Mouse (Mus musculus): ENCODE measurements around the gene Fzd7. TPM values are rescaled to one million over a fixed set of nuclear protein-coding genes. Genes with fewer than 3 reads are reported as not detected.
A peak's percentile ranks its signal among the peaks of the same experiment; 100 is the strongest.

Gene Fzd7
- polyA plus RNA-seq, 1 experiment from 2014 or later: 19.7 TPM

GRCm38 (mm10) chr1:59516026-59516917 is 34.0 kb downstream of the Fzd7 start, which contains the start of gene Gm973:
Gene Gm973, plus strand, starts transcription at chr1:59516264.
- peak within 1 kb of the TSS; percentile 60 for H3K9ac ChIP-seq (ENCODE audit: low read length)
- H3K4me2 ChIP-seq (ENCODE audit: low read depth, severe bottlenecking): peak within 1 kb of the TSS; percentile 44
- no peaks in the 10 kb centered on the region for H3K27me3 ChIP-seq (ENCODE audit: control insufficient read depth, insufficient read depth, low read length)
- H3K4me1 ChIP-seq (ENCODE audit: control insufficient read depth, insufficient read depth, low read length): peaks cover 22% of the 10 kb centered on the region
- ATAC-seq (ENCODE audit: insufficient number of reproducible peaks, low FRiP score, low TSS enrichment, low read depth): peak; percentile 93
- H3K9me3 ChIP-seq (ENCODE audit: control insufficient read depth, low read length): no peaks in the 10 kb centered on the region
- H3K4me3 ChIP-seq (ENCODE audit: low read depth, low read length): peak within 1 kb of the TSS; percentile 20
- peak within 1 kb of the TSS; percentile 95 for H3K27ac ChIP-seq (replicated peaks; ENCODE audit: low read depth, low read length)
- H3K36me3 ChIP-seq (ENCODE audit: control insufficient read depth, insufficient read depth, low read length): no peaks in the 10 kb centered on the region
- DNase-seq (ENCODE audit: low spot score): peak; percentile 87
- 4% methylated on average over 25 of the region's 25 CpGs for WGBS

GRCm38 (mm10) chr1:59520226-59520837 is 38.1 kb downstream of the Fzd7 start:
- Histone ChIP-seq H3K27ac (replicated peaks; ENCODE audit: low read depth, low read length) (no peak overlapping the region), H3K27me3 (ENCODE audit: control insufficient read depth, insufficient read depth, low read length) (no peaks in the 10 kb centered on the region), H3K9me3 (ENCODE audit: control insufficient read depth, low read length) (no peaks in the 10 kb centered on the region), H3K36me3 (ENCODE audit: control insufficient read depth, insufficient read depth, low read length) (no peaks in the 10 kb centered on the region), H3K4me3 (ENCODE audit: low read depth, low read length) (no peak overlapping the region), H3K9ac (ENCODE audit: low read length) (no peak overlapping the region), H3K4me2 (ENCODE audit: low read depth, severe bottlenecking) (peak overlapping the region; percentile 18; the same call in 1 of the 2 replicates), H3K4me1 (ENCODE audit: control insufficient read depth, insufficient read depth, low read length) (peaks cover 19% of the 10 kb centered on the region)
- DNase-seq (ENCODE audit: low spot score): peak; percentile 61
- 8% methylated on average over 11 of the region's 11 CpGs for WGBS
- no peak for ATAC-seq (ENCODE audit: insufficient number of reproducible peaks, low FRiP score, low TSS enrichment, low read depth)

DNA sequence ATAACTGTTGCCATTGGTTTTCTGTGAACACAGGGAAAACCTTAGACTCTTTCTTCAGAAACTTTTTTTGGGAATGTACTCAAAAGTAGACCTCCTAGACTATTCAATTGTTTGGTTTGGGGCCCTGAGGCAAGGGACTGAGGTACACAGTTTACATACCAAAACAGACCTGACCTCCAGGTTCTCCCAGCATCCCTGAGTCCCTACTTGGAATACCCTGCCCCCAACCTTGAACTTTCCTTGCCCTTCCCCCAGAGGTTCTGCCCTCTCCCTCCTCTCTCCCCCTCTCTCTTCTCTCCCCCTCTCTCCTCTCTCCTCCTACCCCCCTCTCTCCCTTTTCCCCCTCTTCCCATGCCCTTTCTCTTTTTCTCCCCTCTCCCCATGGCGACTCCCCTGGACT is 40.2 kb downstream of the Fzd7 start:
- Histone ChIP-seq H3K4me1 (ENCODE audit: control insufficient read depth, insufficient read depth, low read length) (peaks cover 11% of the 10 kb centered on the region), H3K9me3 (ENCODE audit: control insufficient read depth, low read length) (no peaks in the 10 kb centered on the region), H3K4me3 (ENCODE audit: low read depth, low read length) (no peak overlapping the region), H3K4me2 (ENCODE audit: low read depth, severe bottlenecking) (no peak overlapping the region), H3K36me3 (ENCODE audit: control insufficient read depth, insufficient read depth, low read length) (no peaks in the 10 kb centered on the region), H3K9ac (ENCODE audit: low read length) (no peak overlapping the region), H3K27me3 (ENCODE audit: control insufficient read depth, insufficient read depth, low read length) (no peaks in the 10 kb centered on the region), H3K27ac (replicated peaks; ENCODE audit: low read depth, low read length) (no peak overlapping the region)
- DNase-seq (ENCODE audit: low spot score) (no peak), ATAC-seq (ENCODE audit: insufficient number of reproducible peaks, low FRiP score, low TSS enrichment, low read depth) (no peak)
- WGBS: 67% methylated on average over 1 of the region's 1 CpGs

- Histone ChIP-seq H3K9me3 (ENCODE audit: control insufficient read depth, low read length) (no peaks in the 10 kb centered on the region), H3K27ac (replicated peaks; ENCODE audit: low read depth, low read length) (no peak overlapping the region), H3K9ac (ENCODE audit: low read length) (no peak overlapping the region), H3K36me3 (ENCODE audit: control insufficient read depth, insufficient read depth, low read length) (no peaks in the 10 kb centered on the region), H3K4me2 (ENCODE audit: low read depth, severe bottlenecking) (no peak overlapping the region), H3K4me3 (ENCODE audit: low read depth, low read length) (no peak overlapping the region), H3K4me1 (ENCODE audit: control insufficient read depth, insufficient read depth, low read length) (peaks cover 11% of the 10 kb centered on the region), H3K27me3 (ENCODE audit: control insufficient read depth, insufficient read depth, low read length) (no peaks in the 10 kb centered on the region)
- DNase-seq (ENCODE audit: low spot score) (no peak), ATAC-seq (ENCODE audit: insufficient number of reproducible peaks, low FRiP score, low TSS enrichment, low read depth) (no peak)
- 50% methylated on average over 5 of the region's 5 CpGs for WGBS
Observed at GRCm38 (mm10) chr1:59523378-59523958, 41.2 kb downstream of the Fzd7 start.

DNA sequence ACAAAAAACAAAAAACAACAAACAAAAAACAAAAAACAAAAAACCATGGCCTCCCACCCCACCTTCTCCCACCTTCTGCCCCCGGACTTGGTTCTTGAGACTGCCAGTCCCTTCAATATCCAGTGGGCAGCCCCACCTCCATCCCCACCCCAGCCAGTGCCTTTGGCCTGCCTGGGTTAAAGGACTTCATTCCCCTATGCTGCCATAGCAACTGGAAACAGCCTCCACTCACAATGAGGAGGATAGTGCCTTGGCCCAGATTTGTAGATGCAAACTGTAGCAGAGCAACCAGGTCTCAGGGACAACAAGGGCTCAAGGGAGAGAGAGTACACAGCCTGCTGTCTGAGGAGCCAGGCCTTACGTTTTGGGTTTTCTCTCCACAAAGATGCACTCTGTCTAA is 41.8 kb downstream of the Fzd7 start:
- Histone ChIP-seq H3K4me3 (ENCODE audit: low read depth, low read length) (no peak overlapping the region), H3K27ac (replicated peaks; ENCODE audit: low read depth, low read length) (no peak overlapping the region), H3K36me3 (ENCODE audit: control insufficient read depth, insufficient read depth, low read length) (no peaks in the 10 kb centered on the region), H3K4me2 (ENCODE audit: low read depth, severe bottlenecking) (no peak overlapping the region), H3K4me1 (ENCODE audit: control insufficient read depth, insufficient read depth, low read length) (peaks cover 11% of the 10 kb centered on the region), H3K9ac (ENCODE audit: low read length) (no peak overlapping the region), H3K27me3 (ENCODE audit: control insufficient read depth, insufficient read depth, low read length) (no peaks in the 10 kb centered on the region), H3K9me3 (ENCODE audit: control insufficient read depth, low read length) (no peaks in the 10 kb centered on the region)
- no peak for DNase-seq (ENCODE audit: low spot score)
- WGBS: 64% methylated on average over 2 of the region's 2 CpGs
- ATAC-seq (ENCODE audit: insufficient number of reproducible peaks, low FRiP score, low TSS enrichment, low read depth): no peak

- no peaks in the 10 kb centered on the region for H3K36me3 ChIP-seq (ENCODE audit: control insufficient read depth, insufficient read depth, low read length)
- no peak overlapping the region for H3K9ac ChIP-seq (ENCODE audit: low read length)
- H3K4me1 ChIP-seq (ENCODE audit: control insufficient read depth, insufficient read depth, low read length): peaks cover 10% of the 10 kb centered on the region
- DNase-seq (ENCODE audit: low spot score) (no peak), ATAC-seq (ENCODE audit: insufficient number of reproducible peaks, low FRiP score, low TSS enrichment, low read depth) (no peak)
- H3K27ac ChIP-seq (replicated peaks; ENCODE audit: low read depth, low read length): no peak overlapping the region
- H3K27me3 ChIP-seq (ENCODE audit: control insufficient read depth, insufficient read depth, low read length): no peaks in the 10 kb centered on the region
- H3K9me3 ChIP-seq (ENCODE audit: control insufficient read depth, low read length): no peaks in the 10 kb centered on the region
- 60% methylated on average over 3 of the region's 3 CpGs for WGBS
- no peak overlapping the region for H3K4me2 ChIP-seq (ENCODE audit: low read depth, severe bottlenecking)
- H3K4me3 ChIP-seq (ENCODE audit: low read depth, low read length): no peak overlapping the region
Observed at GRCm38 (mm10) chr1:59524759-59525158, 42.5 kb downstream of the Fzd7 start.

DNA sequence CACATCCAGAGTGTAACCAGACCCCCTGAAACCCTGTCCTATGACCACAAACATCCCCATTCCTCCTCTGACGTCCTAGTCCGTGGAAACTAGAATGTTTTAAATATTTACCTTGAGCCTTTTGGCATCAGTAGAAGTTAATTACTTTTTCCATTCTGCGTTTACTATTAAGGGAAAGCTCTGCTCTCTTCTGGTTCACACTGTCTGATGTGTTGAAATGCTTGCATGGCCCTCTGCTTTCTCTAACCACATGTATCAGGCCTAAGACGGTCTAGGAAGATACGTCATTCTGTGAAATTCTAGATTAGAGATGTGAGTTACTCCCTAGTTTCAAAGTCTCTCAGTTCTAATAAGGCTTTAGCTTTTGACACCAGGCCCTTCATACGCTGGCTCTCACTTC is 45.0 kb downstream of the Fzd7 start:
- H3K27me3 ChIP-seq (ENCODE audit: control insufficient read depth, insufficient read depth, low read length): no peaks in the 10 kb centered on the region
- WGBS: 84% methylated on average over 6 of the region's 6 CpGs
- H3K27ac ChIP-seq (replicated peaks; ENCODE audit: low read depth, low read length): no peak overlapping the region
- no peak for ATAC-seq (ENCODE audit: insufficient number of reproducible peaks, low FRiP score, low TSS enrichment, low read depth)
- H3K9ac ChIP-seq (ENCODE audit: low read length): no peak overlapping the region
- no peaks in the 10 kb centered on the region for H3K36me3 ChIP-seq (ENCODE audit: control insufficient read depth, insufficient read depth, low read length)
- H3K9me3 ChIP-seq (ENCODE audit: control insufficient read depth, low read length): no peaks in the 10 kb centered on the region
- H3K4me2 ChIP-seq (ENCODE audit: low read depth, severe bottlenecking): no peak overlapping the region
- DNase-seq (ENCODE audit: low spot score): no peak
- no peak overlapping the region for H3K4me3 ChIP-seq (ENCODE audit: low read depth, low read length)
- no peaks in the 10 kb centered on the region; the same call in 1 of the 2 replicates for H3K4me1 ChIP-seq (ENCODE audit: control insufficient read depth, insufficient read depth, low read length)

GRCm38 (mm10) chr1:59534976-59535810 is 53.0 kb downstream of the Fzd7 start:
- DNase-seq (ENCODE audit: low spot score) (no peak), ATAC-seq (ENCODE audit: insufficient number of reproducible peaks, low FRiP score, low TSS enrichment, low read depth) (no peak)
- WGBS: 27% methylated on average over 5 of the region's 5 CpGs
- no peak overlapping the region for H3K27ac ChIP-seq (replicated peaks; ENCODE audit: low read depth, low read length)
- no peak overlapping the region for H3K4me2 ChIP-seq (ENCODE audit: low read depth, severe bottlenecking)
- H3K9me3 ChIP-seq (ENCODE audit: control insufficient read depth, low read length): no peaks in the 10 kb centered on the region
- no peaks in the 10 kb centered on the region for H3K36me3 ChIP-seq (ENCODE audit: control insufficient read depth, insufficient read depth, low read length)
- no peaks in the 10 kb centered on the region for H3K27me3 ChIP-seq (ENCODE audit: control insufficient read depth, insufficient read depth, low read length)
- no peak overlapping the region for H3K9ac ChIP-seq (ENCODE audit: low read length)
- H3K4me1 ChIP-seq (ENCODE audit: control insufficient read depth, insufficient read depth, low read length): no peaks in the 10 kb centered on the region
- no peak overlapping the region for H3K4me3 ChIP-seq (ENCODE audit: low read depth, low read length)

All from limb, embryonic 11.5 days (tissue).